Mouse (Mus musculus) megakaryocyte, embryonic 14.5 days (primary cell): ENCODE results near the gene Brca1. TPM values are rescaled to one million over a fixed set of nuclear protein-coding genes. Genes with fewer than 3 reads are reported as not detected.
"Not testable (repeated sequence)": the region's sequence is repeated elsewhere in the genome, so short reads cannot be mapped to it uniquely, and the experiment has no call there.

Experiments
- H3K27me3 ChIP-seq: replicated peaks from 2 replicates; pipeline ENCODE3; 2012; ENCODE audit warnings: inconsistent platforms
- H3K36me3 ChIP-seq: replicated peaks from 2 replicates; pipeline ENCODE3; 2012; ENCODE audit warnings: low read length, inconsistent platforms, mixed read lengths
- H3K4me1 ChIP-seq: 2 replicates; pipeline ENCODE4 v1.6.1; 2012; ENCODE audit warnings: inconsistent platforms
- H3K4me3 ChIP-seq: replicated peaks from 2 replicates; pipeline ENCODE3; 2012; ENCODE audit warnings: moderate library complexity, mild to moderate bottlenecking, inconsistent platforms
- H3K9me3 ChIP-seq: 2 replicates; pipeline ENCODE4 v1.6.1; 2012; ENCODE audit warnings: inconsistent platforms
- FLI1 ChIP-seq: IDR thresholded peaks from 2 replicates; pipeline ENCODE4 v1.6.1; 2012; ENCODE audit warnings: low read length, inconsistent platforms, mixed read lengths
- GATA1 ChIP-seq: IDR thresholded peaks from 3 replicates; pipeline ENCODE4 v1.6.1; 2012; ENCODE audit warnings: mixed read lengths, low read length, inconsistent platforms, borderline replicate concordance
- polyA plus RNA-seq: library from polyadenylated mRNA; stranded (reverse); fragments of >175 nt; gene quantifications from 2 replicates; pipeline ENCODE4 v1.2.3, GENCODE M21; 2012; ENCODE audit warnings: low replicate concordance; ENCODE audit not compliant: insufficient read depth

Gene Brca1
- polyA plus RNA-seq, 1 experiment, result 1.9 TPM

GRCm38 (mm10) chr11:101457631-101458030, 94.1 kb downstream of the Brca1 start:
- H3K4me1 ChIP-seq, result peaks cover 15% of the 10 kb centered on the region
- TF ChIP-seq GATA1 (no peak), FLI1 (no peak)
- no peak overlapping the region for H3K4me3 ChIP-seq
- H3K27me3 ChIP-seq, result peaks cover 2% of the 10 kb centered on the region
- no peaks in the 10 kb centered on the region for H3K9me3 ChIP-seq
- H3K36me3 ChIP-seq, result peaks cover 84% of the 10 kb centered on the region

- no peaks in the 10 kb centered on the region for H3K9me3 ChIP-seq
- H3K36me3 ChIP-seq, result peaks cover 74% of the 10 kb centered on the region
- no peaks in the 10 kb centered on the region for H3K27me3 ChIP-seq
- TF ChIP-seq GATA1, result no peak
- TF ChIP-seq FLI1, result no peak
- peaks cover 24% of the 10 kb centered on the region for H3K4me1 ChIP-seq
- H3K4me3 ChIP-seq, result no peak overlapping the region
Measured at GRCm38 (mm10) chr11:101455627-101456026, 96.1 kb downstream of the Brca1 start.

- H3K4me1 ChIP-seq, result peaks cover 31% of the 10 kb centered on the region
Measured at GRCm38 (mm10) chr11:101454702-101455101, 97.1 kb downstream of the Brca1 start.

DNA sequence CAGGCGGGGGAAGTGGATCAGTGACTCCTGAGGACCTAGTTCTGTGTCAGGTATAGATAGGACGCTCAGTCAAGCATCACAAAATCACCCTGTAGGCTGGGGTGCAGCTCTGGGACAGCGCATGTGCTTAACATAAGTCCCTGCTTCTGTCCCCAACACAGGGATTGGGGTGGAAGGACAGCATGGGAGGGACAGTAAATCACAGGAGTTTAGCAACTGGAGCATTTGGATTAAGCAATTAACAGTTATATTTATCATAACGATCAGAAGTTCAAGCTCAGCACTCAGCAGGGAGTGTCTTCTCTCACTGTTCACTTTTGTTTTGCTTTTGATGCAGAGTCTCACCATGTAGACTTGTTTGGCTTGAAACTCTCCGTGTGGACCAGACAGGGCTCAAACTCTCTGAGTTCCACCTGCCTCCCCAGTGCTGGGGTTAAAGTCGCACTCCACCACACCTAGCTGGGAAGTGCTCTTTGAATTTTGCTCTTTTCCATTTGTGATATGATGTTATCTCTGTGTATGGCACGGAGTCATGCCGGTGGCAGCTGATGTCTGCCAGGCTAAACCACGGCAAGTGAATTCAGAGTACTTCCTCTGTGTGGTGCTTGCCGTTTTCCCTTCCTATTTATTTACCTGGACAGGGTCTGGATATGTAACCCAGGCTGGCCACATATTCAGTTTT, 99.5 kb downstream of the Brca1 start:
- no peaks in the 10 kb centered on the region for H3K27me3 ChIP-seq
- no peaks in the 10 kb centered on the region for H3K9me3 ChIP-seq
- no peak overlapping the region for H3K4me3 ChIP-seq
- peaks cover 40% of the 10 kb centered on the region for H3K36me3 ChIP-seq
- TF ChIP-seq FLI1 (no peak), GATA1 (no peak)
- H3K4me1 ChIP-seq, result peaks cover 45% of the 10 kb centered on the region

More at GRCm38 (mm10) chr11:101454702-101455101, 97.1 kb downstream of the Brca1 start:
- H3K27me3 ChIP-seq, result no peaks in the 10 kb centered on the region
- no peaks in the 10 kb centered on the region for H3K9me3 ChIP-seq
- H3K36me3 ChIP-seq, result peaks cover 64% of the 10 kb centered on the region
- no peak overlapping the region for H3K4me3 ChIP-seq
- no peak for TF ChIP-seq GATA1
- TF ChIP-seq FLI1, result no peak

- no peaks in the 10 kb centered on the region for H3K9me3 ChIP-seq
- TF ChIP-seq FLI1 (no peak), GATA1 (no peak)
Measured at GRCm38 (mm10) chr11:101451536-101451935, 100.2 kb downstream of the Brca1 start.

GRCm38 (mm10) chr11:101450394-101450793, 101.4 kb downstream of the Brca1 start:
- H3K36me3 ChIP-seq, result peaks cover 32% of the 10 kb centered on the region
- H3K4me3 ChIP-seq, result no peak overlapping the region
- TF ChIP-seq FLI1 (no peak), GATA1 (no peak)
- H3K27me3 ChIP-seq, result no peaks in the 10 kb centered on the region
- peaks cover 49% of the 10 kb centered on the region for H3K4me1 ChIP-seq
- H3K9me3 ChIP-seq, result no peaks in the 10 kb centered on the region

More at GRCm38 (mm10) chr11:101451536-101451935, 100.2 kb downstream of the Brca1 start:
- Histone ChIP-seq H3K27me3 (no peaks in the 10 kb centered on the region), H3K36me3 (peaks cover 33% of the 10 kb centered on the region), H3K4me1 (peaks cover 45% of the 10 kb centered on the region), H3K4me3 (no peak overlapping the region)

DNA sequence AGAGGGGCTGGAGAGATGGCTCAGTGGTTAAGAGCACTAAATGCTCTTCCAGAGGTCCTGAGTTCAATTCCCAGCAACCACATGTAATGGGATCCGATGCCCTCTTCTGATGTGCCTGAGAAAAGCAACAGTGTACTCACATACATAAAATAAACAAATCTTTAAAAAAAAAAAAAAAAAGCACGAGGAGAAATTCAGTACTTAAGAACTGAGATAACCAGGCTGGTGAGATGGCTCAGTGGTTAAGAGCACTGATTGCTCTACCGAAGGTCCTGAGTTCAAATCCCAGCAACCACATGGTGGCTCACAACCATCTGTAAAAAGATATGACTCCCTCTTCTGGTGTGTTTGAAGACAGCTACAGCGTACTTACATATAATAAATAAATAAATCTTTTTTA, 102.2 kb downstream of the Brca1 start:
- H3K36me3 ChIP-seq, result peaks cover 33% of the 10 kb centered on the region
- H3K4me1 ChIP-seq, result peaks cover 55% of the 10 kb centered on the region
- H3K9me3 ChIP-seq, H3K27me3 ChIP-seq: not testable (repeated sequence)
- peak overlapping the region; percentile 97 for H3K4me3 ChIP-seq

DNA sequence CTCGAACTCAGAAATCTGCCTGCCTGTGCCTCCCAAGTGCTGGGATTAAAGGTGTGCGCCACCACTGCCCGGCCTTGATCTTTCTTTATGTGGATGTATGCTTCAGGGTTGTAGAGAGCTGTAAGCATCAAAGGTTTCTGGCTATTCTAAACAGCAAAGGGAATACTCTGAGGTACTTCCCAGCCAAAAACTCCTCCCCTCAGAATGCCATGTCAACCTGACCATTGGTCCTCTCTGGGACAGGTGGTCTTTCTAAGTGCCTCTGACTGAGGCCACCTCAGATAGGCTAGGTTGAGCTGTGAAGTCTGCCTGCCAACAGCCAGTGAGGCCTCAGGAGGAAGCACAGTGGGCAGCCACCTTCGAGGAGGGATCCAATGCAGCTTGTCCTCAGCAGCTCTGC, 102.9 kb downstream of the Brca1 start:
- H3K9me3 ChIP-seq, result no peaks in the 10 kb centered on the region
- H3K4me3 ChIP-seq, result peak overlapping the region; percentile 97
- TF ChIP-seq FLI1 (no peak), GATA1 (no peak)
- no peaks in the 10 kb centered on the region for H3K27me3 ChIP-seq
- peaks cover 39% of the 10 kb centered on the region for H3K36me3 ChIP-seq
- peaks cover 61% of the 10 kb centered on the region for H3K4me1 ChIP-seq

GRCm38 (mm10) chr11:101448274-101448746, 103.4 kb downstream of the Brca1 start, which contains the start of gene Ifi35:
Gene Ifi35, plus strand, starts transcription at chr11:101448407.
- peaks cover 40% of the 10 kb centered on the region for H3K36me3 ChIP-seq
- no peak for TF ChIP-seq FLI1
- no peak for TF ChIP-seq GATA1
- H3K4me3 ChIP-seq, result peak within 1 kb of the TSS; percentile 97
- H3K9me3 ChIP-seq, result no peaks in the 10 kb centered on the region
- H3K27me3 ChIP-seq, result no peaks in the 10 kb centered on the region
- H3K4me1 ChIP-seq, result peaks cover 65% of the 10 kb centered on the region

DNA sequence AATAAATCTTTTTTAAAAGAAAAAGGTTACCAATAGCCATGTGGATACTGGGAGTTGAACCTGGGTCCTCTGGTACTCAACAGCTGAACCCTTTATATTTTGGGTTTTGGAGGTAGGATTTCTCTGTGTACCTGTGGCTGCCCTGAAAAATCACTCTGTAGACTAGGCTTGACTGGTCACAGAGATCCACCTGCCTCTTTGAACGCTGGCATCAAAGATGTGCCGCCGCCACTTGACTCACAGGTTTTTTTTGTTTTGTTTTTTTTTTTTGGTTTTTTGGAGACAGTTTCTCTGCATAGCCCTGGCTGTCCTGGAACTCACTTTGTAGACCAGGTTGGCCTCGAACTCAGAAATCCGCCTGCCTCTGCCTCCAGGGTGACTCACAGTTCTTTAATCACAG, 104.0 kb downstream of the Brca1 start:
- Histone ChIP-seq H3K4me3 (peak overlapping the region; percentile 97), H3K36me3 (peaks cover 41% of the 10 kb centered on the region), H3K4me1 (peaks cover 70% of the 10 kb centered on the region), H3K9me3 (no peaks in the 10 kb centered on the region), H3K27me3 (no peaks in the 10 kb centered on the region)
- no peak for TF ChIP-seq FLI1
- no peak for TF ChIP-seq GATA1

GRCm38 (mm10) chr11:101446860-101447259, 104.9 kb downstream of the Brca1 start:
- H3K4me3 ChIP-seq, H3K27me3 ChIP-seq, H3K9me3 ChIP-seq: not testable (repeated sequence)
- peaks cover 34% of the 10 kb centered on the region for H3K36me3 ChIP-seq
- peaks cover 64% of the 10 kb centered on the region for H3K4me1 ChIP-seq
